Mouse (Mus musculus): ENCODE data around the gene Tnrc6c. TPM values are rescaled to one million over a fixed set of nuclear protein-coding genes. Genes with fewer than 3 reads are reported as not detected.
A peak's percentile ranks its signal among the peaks of the same experiment; 100 is the strongest.

Gene Tnrc6c
- polyA plus RNA-seq, 1 experiment from 2014 or later = 13.1 TPM

GRCm38 (mm10) chr11:117709308-117709707, 55.2 kb downstream of the Tnrc6c start:
- Histone ChIP-seq H3K27ac (no peak overlapping the region), H3K79me2 (ENCODE audit: inconsistent target) (peaks cover 8% of the 10 kb centered on the region; the same call in 1 of the 2 replicates), H3K36me3 (ENCODE audit: inconsistent target) (peaks cover 5% of the 10 kb centered on the region; the same call in 1 of the 2 replicates), H3K4me3 (ENCODE audit: inconsistent target) (no peak overlapping the region)
- 59% methylated on average over 4 of the region's 4 CpGs for WGBS (ENCODE audit: missing documents)

GRCm38 (mm10) chr11:117710815-117711294, 56.8 kb downstream of the Tnrc6c start:
- Histone ChIP-seq H3K4me3 (ENCODE audit: inconsistent target) (no peak overlapping the region), H3K36me3 (ENCODE audit: inconsistent target) (peaks cover 16% of the 10 kb centered on the region; the same call in 1 of the 2 replicates), H3K79me2 (ENCODE audit: inconsistent target) (peaks cover 8% of the 10 kb centered on the region; the same call in 1 of the 2 replicates), H3K27ac (no peak overlapping the region)
- WGBS (ENCODE audit: missing documents) = 97% methylated on average over 2 of the region's 2 CpGs

GRCm38 (mm10) chr11:117712065-117712464, 58.0 kb downstream of the Tnrc6c start:
- WGBS (ENCODE audit: missing documents) = 9% methylated on average over 1 of the region's 1 CpGs
- peaks cover 8% of the 10 kb centered on the region; the same call in 1 of the 2 replicates for H3K79me2 ChIP-seq (ENCODE audit: inconsistent target)
- no peak overlapping the region for H3K4me3 ChIP-seq (ENCODE audit: inconsistent target)
- peaks cover 19% of the 10 kb centered on the region; the same call in 1 of the 2 replicates for H3K36me3 ChIP-seq (ENCODE audit: inconsistent target)
- peak overlapping the region; percentile 12; the same call in 1 of the 2 replicates for H3K27ac ChIP-seq

- 100% methylated on average over 6 of the region's 6 CpGs for WGBS (ENCODE audit: missing documents)
- Histone ChIP-seq H3K27ac (no peak overlapping the region), H3K79me2 (ENCODE audit: inconsistent target) (peaks cover under 1% of the 10 kb centered on the region; the same call in 1 of the 2 replicates), H3K4me3 (ENCODE audit: inconsistent target) (no peak overlapping the region), H3K36me3 (ENCODE audit: inconsistent target) (peaks cover 19% of the 10 kb centered on the region; the same call in 1 of the 2 replicates)
Observed at GRCm38 (mm10) chr11:117713375-117713774, 59.3 kb downstream of the Tnrc6c start.

- WGBS (ENCODE audit: missing documents) = 43% methylated on average over 3 of the region's 3 CpGs
- H3K79me2 ChIP-seq (ENCODE audit: inconsistent target) = no peaks in the 10 kb centered on the region; the same call in 1 of the 2 replicates
- H3K36me3 ChIP-seq (ENCODE audit: inconsistent target) = peaks cover 44% of the 10 kb centered on the region; the same call in 1 of the 2 replicates
- H3K4me3 ChIP-seq (ENCODE audit: inconsistent target) = no peak overlapping the region
- H3K27ac ChIP-seq = no peak overlapping the region
Observed at GRCm38 (mm10) chr11:117718838-117719237, 64.7 kb downstream of the Tnrc6c start.

- Histone ChIP-seq H3K36me3 (ENCODE audit: inconsistent target) (peaks cover 23% of the 10 kb centered on the region; the same call in 1 of the 2 replicates), H3K4me3 (ENCODE audit: inconsistent target) (no peak overlapping the region), H3K27ac (peak overlapping the region; percentile 61), H3K79me2 (ENCODE audit: inconsistent target) (no peaks in the 10 kb centered on the region)
- WGBS (ENCODE audit: missing documents) = 33% methylated on average over 6 of the region's 6 CpGs
Observed at GRCm38 (mm10) chr11:117724604-117725301, 70.7 kb downstream of the Tnrc6c start.

GRCm38 (mm10) chr11:117727031-117727430, 72.9 kb downstream of the Tnrc6c start:
- Histone ChIP-seq H3K36me3 (ENCODE audit: inconsistent target) (peaks cover 3% of the 10 kb centered on the region; the same call in 1 of the 2 replicates), H3K27ac (no peak overlapping the region), H3K4me3 (ENCODE audit: inconsistent target) (no peak overlapping the region), H3K79me2 (ENCODE audit: inconsistent target) (no peaks in the 10 kb centered on the region)
- WGBS (ENCODE audit: missing documents) = 63% methylated on average over 4 of the region's 4 CpGs

- 95% methylated on average over 5 of the region's 5 CpGs for WGBS (ENCODE audit: missing documents)
Observed at GRCm38 (mm10) chr11:117728245-117728644, 74.2 kb downstream of the Tnrc6c start.

GRCm38 (mm10) chr11:117728841-117729240, 74.8 kb downstream of the Tnrc6c start:
- Histone ChIP-seq H3K36me3 (ENCODE audit: inconsistent target) (no peaks in the 10 kb centered on the region; the same call in 1 of the 2 replicates), H3K4me3 (ENCODE audit: inconsistent target) (no peak overlapping the region), H3K79me2 (ENCODE audit: inconsistent target) (no peaks in the 10 kb centered on the region), H3K27ac (no peak overlapping the region)
- 90% methylated on average over 1 of the region's 1 CpGs for WGBS (ENCODE audit: missing documents)

More at GRCm38 (mm10) chr11:117728245-117728644, 74.2 kb downstream of the Tnrc6c start:
- H3K36me3 ChIP-seq (ENCODE audit: inconsistent target) = no peaks in the 10 kb centered on the region
- H3K4me3 ChIP-seq (ENCODE audit: inconsistent target) = no peak overlapping the region
- H3K27ac ChIP-seq = no peak overlapping the region
- no peaks in the 10 kb centered on the region for H3K79me2 ChIP-seq (ENCODE audit: inconsistent target)

- Histone ChIP-seq H3K79me2 (ENCODE audit: inconsistent target) (no peaks in the 10 kb centered on the region), H3K4me3 (ENCODE audit: inconsistent target) (no peak overlapping the region), H3K27ac (no peak overlapping the region), H3K36me3 (ENCODE audit: inconsistent target) (no peaks in the 10 kb centered on the region; the same call in 1 of the 2 replicates)
- WGBS (ENCODE audit: missing documents) = 92% methylated on average over 3 of the region's 3 CpGs
Observed at GRCm38 (mm10) chr11:117729341-117729740, 75.3 kb downstream of the Tnrc6c start.

- WGBS (ENCODE audit: missing documents) = 93% methylated on average over 7 of the region's 7 CpGs
Observed at GRCm38 (mm10) chr11:117729798-117730489, 75.9 kb downstream of the Tnrc6c start.

GRCm38 (mm10) chr11:117730490-117730838, 76.4 kb downstream of the Tnrc6c start:
- WGBS (ENCODE audit: missing documents) = 87% methylated on average over 4 of the region's 4 CpGs
- Histone ChIP-seq H3K4me3 (ENCODE audit: inconsistent target) (no peak overlapping the region), H3K79me2 (ENCODE audit: inconsistent target) (no peaks in the 10 kb centered on the region), H3K27ac (no peak overlapping the region), H3K36me3 (ENCODE audit: inconsistent target) (no peaks in the 10 kb centered on the region; the same call in 1 of the 2 replicates)

More at GRCm38 (mm10) chr11:117729798-117730489, 75.9 kb downstream of the Tnrc6c start:
- H3K27ac ChIP-seq = no peak overlapping the region
- H3K4me3 ChIP-seq (ENCODE audit: inconsistent target) = no peak overlapping the region
- H3K36me3 ChIP-seq (ENCODE audit: inconsistent target) = no peaks in the 10 kb centered on the region; the same call in 1 of the 2 replicates
- no peaks in the 10 kb centered on the region for H3K79me2 ChIP-seq (ENCODE audit: inconsistent target)

- no peaks in the 10 kb centered on the region; the same call in 1 of the 2 replicates for H3K36me3 ChIP-seq (ENCODE audit: inconsistent target)
- H3K27ac ChIP-seq = no peak overlapping the region
- H3K79me2 ChIP-seq (ENCODE audit: inconsistent target) = no peaks in the 10 kb centered on the region
- no peak overlapping the region for H3K4me3 ChIP-seq (ENCODE audit: inconsistent target)
- 97% methylated on average over 7 of the region's 7 CpGs for WGBS (ENCODE audit: missing documents)
Observed at GRCm38 (mm10) chr11:117731470-117731869, 77.4 kb downstream of the Tnrc6c start.

GRCm38 (mm10) chr11:117736037-117736689, 82.1 kb downstream of the Tnrc6c start:
- Histone ChIP-seq H3K36me3 (ENCODE audit: inconsistent target) (peaks cover 32% of the 10 kb centered on the region), H3K4me3 (ENCODE audit: inconsistent target) (no peak overlapping the region), H3K27ac (no peak overlapping the region), H3K79me2 (ENCODE audit: inconsistent target) (no peaks in the 10 kb centered on the region)
- 72% methylated on average over 5 of the region's 5 CpGs for WGBS (ENCODE audit: missing documents)
